Mouse (Mus musculus): ENCODE measurements around the gene Ranbp9. TPM values are rescaled to one million over a fixed set of nuclear protein-coding genes. Genes with fewer than 3 reads are reported as not detected.

The Ranbp9 gene
- polyA plus RNA-seq, 1 experiment, result 17.6 TPM

DNA sequence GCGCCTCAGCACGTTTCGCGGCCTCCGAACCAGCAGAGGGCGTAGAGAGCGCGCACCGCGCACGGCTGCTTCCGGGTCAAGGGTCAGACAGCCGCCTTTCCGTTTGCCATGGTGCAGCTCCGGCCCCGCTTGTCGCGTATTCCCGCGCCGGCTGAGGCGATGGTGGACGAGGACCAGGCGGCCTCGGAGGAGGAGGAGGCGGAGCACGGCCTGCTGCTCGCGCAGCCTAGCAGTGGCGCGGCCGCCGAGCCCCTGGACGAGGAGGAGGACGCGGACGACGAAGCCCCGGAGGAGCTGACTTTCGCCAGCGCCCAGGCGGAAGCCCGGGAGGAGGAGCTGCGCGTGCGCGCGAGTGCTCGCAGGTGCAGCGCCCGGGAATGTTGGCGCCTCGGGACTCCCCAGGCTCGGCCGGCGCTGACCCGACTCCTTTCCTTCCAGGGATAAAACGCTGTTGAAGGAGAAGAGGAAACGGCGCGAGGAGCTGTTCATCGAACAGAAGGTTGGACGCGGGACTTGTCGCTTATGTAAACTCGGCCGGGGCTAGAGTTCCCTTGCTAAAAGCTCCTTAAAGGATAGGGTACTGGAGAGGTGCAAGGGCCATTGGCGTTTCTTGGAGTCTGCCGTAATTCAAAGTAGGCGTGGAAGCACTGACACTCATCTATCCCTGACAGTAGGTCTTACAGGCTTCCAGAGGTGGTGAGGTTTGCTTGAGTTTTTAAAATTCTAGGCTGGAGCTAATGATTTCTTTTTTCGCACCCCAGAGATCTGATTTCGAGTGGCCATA lies 82.6 kb downstream of the Ranbp9 start, which contains the start of gene Nol7:
Gene Nol7, plus strand, starts transcription at position 94 of the 784 bp plus-strand sequence.
- peaks cover 29% of the 10 kb centered on the region for H3K79me2 ChIP-seq (ENCODE audit: control insufficient read depth, insufficient read depth)
- H3K36me3 ChIP-seq (ENCODE audit: control insufficient read depth, insufficient read depth), result peaks cover 39% of the 10 kb centered on the region
- peaks cover 5% of the 10 kb centered on the region for H3K79me3 ChIP-seq (ENCODE audit: low read depth)
- H3K4me3 ChIP-seq (ENCODE audit: insufficient read depth, poor library complexity, severe bottlenecking), result peak within 1 kb of the TSS; percentile 66
- no peak for TF ChIP-seq USF1 (IDR thresholded peaks at IDR 0.05; ENCODE audit: low read depth)
- no peak for TF ChIP-seq MYOG (IDR thresholded peaks at IDR 0.05; ENCODE audit: control insufficient read depth, extremely low read depth, insufficient read length)
- peak; percentile 96 for TF ChIP-seq CTCF (IDR thresholded peaks at IDR 0.05; ENCODE audit: control insufficient read depth, insufficient read depth, insufficient read length)
- TF ChIP-seq FOSL1 (IDR thresholded peaks at IDR 0.05; ENCODE audit: insufficient read depth, low read length, poor library complexity, severe bottlenecking), result no peak
- TF ChIP-seq MAX (IDR thresholded peaks at IDR 0.05), result peak; percentile 76
- H3K27me3 ChIP-seq (ENCODE audit: control insufficient read depth, insufficient read depth, insufficient read length), result no peaks in the 10 kb centered on the region
- peak within 1 kb of the TSS; percentile 99 for H3ac ChIP-seq (ENCODE audit: control insufficient read depth, insufficient read length, low read depth)

DNA sequence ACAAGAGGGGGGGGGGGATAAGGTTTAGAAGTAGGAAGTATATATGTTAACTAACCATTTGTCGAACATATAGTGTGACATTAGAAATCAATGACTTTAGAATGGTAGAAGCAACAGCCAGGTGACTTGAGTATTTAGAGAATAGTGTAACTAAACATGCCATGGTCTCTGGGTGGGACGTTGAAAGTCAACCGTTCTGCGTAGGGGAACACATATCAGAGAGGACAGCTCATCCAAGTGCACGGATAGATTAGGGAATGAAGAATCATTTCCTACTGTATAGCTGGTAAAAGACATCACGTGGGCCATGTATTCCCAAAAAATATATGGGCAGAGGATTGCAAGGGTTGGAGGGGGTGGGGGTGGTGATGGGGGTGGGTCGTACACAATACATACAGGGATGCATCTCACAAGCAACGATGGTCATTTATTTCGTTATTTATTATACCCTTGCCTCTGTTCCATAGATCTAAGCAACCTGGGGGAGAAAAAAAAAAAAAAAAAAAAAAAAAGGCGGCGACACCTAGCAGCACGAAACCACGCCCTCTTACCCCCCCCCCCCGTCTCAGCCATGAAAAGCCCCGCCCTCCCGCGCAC lies 83.3 kb downstream of the Ranbp9 start:
- Histone ChIP-seq H3K79me3 (ENCODE audit: low read depth) (peaks cover 5% of the 10 kb centered on the region), H3ac (ENCODE audit: control insufficient read depth, insufficient read length, low read depth) (no peak overlapping the region), H3K36me3 (ENCODE audit: control insufficient read depth, insufficient read depth) (peaks cover 32% of the 10 kb centered on the region), H3K27me3 (ENCODE audit: control insufficient read depth, insufficient read depth, insufficient read length) (no peaks in the 10 kb centered on the region), H3K79me2 (ENCODE audit: control insufficient read depth, insufficient read depth) (peaks cover 29% of the 10 kb centered on the region), H3K4me3 (ENCODE audit: insufficient read depth, poor library complexity, severe bottlenecking) (no peak overlapping the region)
- TF ChIP-seq USF1 (IDR thresholded peaks at IDR 0.05; ENCODE audit: low read depth), result no peak
- TF ChIP-seq CTCF (IDR thresholded peaks at IDR 0.05; ENCODE audit: control insufficient read depth, insufficient read depth, insufficient read length), result no peak
- no peak for TF ChIP-seq CEBPB (IDR thresholded peaks at IDR 0.05; ENCODE audit: low read depth)
- TF ChIP-seq MYOD1 (IDR thresholded peaks at IDR 0.05; ENCODE audit: control insufficient read depth, insufficient read length, low read depth), result no peak
- TF ChIP-seq MYOG (IDR thresholded peaks at IDR 0.05; ENCODE audit: control insufficient read depth, extremely low read depth, insufficient read length), result no peak

DNA sequence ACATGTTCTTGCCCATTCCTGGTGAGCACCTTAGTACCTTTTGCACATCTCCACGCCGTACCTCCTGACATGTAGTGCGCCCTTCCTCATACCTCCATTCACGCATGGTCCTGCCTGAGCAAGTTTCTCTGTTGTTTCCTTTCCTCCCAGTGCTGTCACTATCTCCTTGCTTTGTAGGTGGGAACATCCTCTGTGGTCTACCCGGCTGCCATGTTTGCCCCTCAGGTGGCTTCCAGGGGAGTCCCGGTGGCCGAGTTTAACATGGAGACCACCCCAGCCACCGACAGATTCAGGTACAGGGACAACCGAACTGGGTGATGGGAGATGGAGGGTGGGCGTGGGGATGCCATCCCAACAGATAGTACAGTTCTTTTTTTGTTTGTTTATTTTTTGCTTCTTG lies 95.8 kb downstream of the Ranbp9 start:
- Histone ChIP-seq H3K27me3 (ENCODE audit: control insufficient read depth, insufficient read depth, insufficient read length) (no peaks in the 10 kb centered on the region), H3K79me2 (ENCODE audit: control insufficient read depth, insufficient read depth) (no peaks in the 10 kb centered on the region), H3K36me3 (ENCODE audit: control insufficient read depth, insufficient read depth) (no peaks in the 10 kb centered on the region), H3K79me3 (ENCODE audit: low read depth) (no peaks in the 10 kb centered on the region), H3ac (ENCODE audit: control insufficient read depth, insufficient read length, low read depth) (no peak overlapping the region), H3K4me3 (ENCODE audit: insufficient read depth, poor library complexity, severe bottlenecking) (no peak overlapping the region)
- no peak for TF ChIP-seq CTCF (IDR thresholded peaks at IDR 0.05; ENCODE audit: control insufficient read depth, insufficient read depth, insufficient read length)
- TF ChIP-seq CEBPB (IDR thresholded peaks at IDR 0.05; ENCODE audit: low read depth), result no peak
- no peak for TF ChIP-seq USF1 (IDR thresholded peaks at IDR 0.05; ENCODE audit: low read depth)
- TF ChIP-seq FOSL1 (IDR thresholded peaks at IDR 0.05; ENCODE audit: insufficient read depth, low read length, poor library complexity, severe bottlenecking), result no peak
- no peak for TF ChIP-seq MYOG (IDR thresholded peaks at IDR 0.05; ENCODE audit: control insufficient read depth, extremely low read depth, insufficient read length)
- no peak for TF ChIP-seq MAX (IDR thresholded peaks at IDR 0.05)
- no peak for TF ChIP-seq MYOD1 (IDR thresholded peaks at IDR 0.05; ENCODE audit: control insufficient read depth, insufficient read length, low read depth)

DNA sequence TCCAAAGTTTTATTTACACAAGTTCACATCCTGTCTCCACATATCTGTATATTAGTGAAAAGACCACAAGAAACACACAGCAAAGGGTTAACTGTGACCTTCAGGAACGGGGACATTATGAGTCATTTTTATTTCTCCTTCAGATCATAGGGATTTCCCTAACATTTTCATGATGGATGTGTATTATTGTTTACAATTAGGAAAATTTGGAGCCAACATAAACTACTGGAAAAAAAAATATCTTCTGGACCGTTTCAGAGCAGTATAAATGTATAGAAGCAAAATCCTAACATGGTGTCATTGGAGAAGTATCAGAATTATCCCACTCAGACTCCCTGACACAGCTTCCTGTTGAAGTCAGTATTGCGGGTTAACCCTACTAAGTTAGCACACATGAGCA lies 101.1 kb downstream of the Ranbp9 start:
- H3K79me2 ChIP-seq (ENCODE audit: control insufficient read depth, insufficient read depth), result no peaks in the 10 kb centered on the region
- H3K79me3 ChIP-seq (ENCODE audit: low read depth), result no peaks in the 10 kb centered on the region
- H3K27me3 ChIP-seq (ENCODE audit: control insufficient read depth, insufficient read depth, insufficient read length), result no peaks in the 10 kb centered on the region
- H3K4me3 ChIP-seq (ENCODE audit: insufficient read depth, poor library complexity, severe bottlenecking), result no peak overlapping the region
- H3ac ChIP-seq (ENCODE audit: control insufficient read depth, insufficient read length, low read depth), result no peak overlapping the region
- TF ChIP-seq MYOG (IDR thresholded peaks at IDR 0.05; ENCODE audit: control insufficient read depth, extremely low read depth, insufficient read length) (no peak), USF1 (IDR thresholded peaks at IDR 0.05; ENCODE audit: low read depth) (no peak), MYOD1 (IDR thresholded peaks at IDR 0.05; ENCODE audit: control insufficient read depth, insufficient read length, low read depth) (no peak), CEBPB (IDR thresholded peaks at IDR 0.05; ENCODE audit: low read depth) (no peak), MAX (IDR thresholded peaks at IDR 0.05) (no peak), FOSL1 (IDR thresholded peaks at IDR 0.05; ENCODE audit: insufficient read depth, low read length, poor library complexity, severe bottlenecking) (no peak), CTCF (IDR thresholded peaks at IDR 0.05; ENCODE audit: control insufficient read depth, insufficient read depth, insufficient read length) (no peak)
- no peaks in the 10 kb centered on the region for H3K36me3 ChIP-seq (ENCODE audit: control insufficient read depth, insufficient read depth)

DNA sequence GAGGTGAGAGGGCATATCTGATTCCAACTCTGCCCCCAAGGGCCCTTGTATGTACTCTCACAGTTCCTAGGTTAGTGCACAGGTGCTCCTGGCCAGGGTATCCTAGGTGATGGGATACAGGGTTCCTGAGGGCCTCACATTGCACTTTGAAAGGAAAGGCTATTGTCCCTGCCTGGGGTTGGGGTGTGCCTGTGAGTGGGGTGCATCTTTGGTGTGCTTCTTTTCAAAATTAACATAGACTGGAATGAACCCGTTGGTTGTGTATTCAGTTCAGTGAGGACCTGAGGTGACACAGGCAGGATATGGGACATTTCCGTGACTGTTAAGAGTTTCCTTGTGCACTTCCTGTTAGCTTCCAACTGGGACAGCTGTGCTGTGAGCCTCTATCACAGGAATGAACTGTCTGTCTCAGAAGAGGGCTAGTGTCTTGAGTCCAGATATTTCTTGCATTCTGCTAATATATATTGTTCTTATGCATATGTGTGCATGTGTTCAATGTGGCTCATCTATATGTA lies 106.1 kb downstream of the Ranbp9 start:
- H3K36me3 ChIP-seq (ENCODE audit: control insufficient read depth, insufficient read depth), result no peaks in the 10 kb centered on the region
- H3K27me3 ChIP-seq (ENCODE audit: control insufficient read depth, insufficient read depth, insufficient read length), result no peaks in the 10 kb centered on the region
- no peaks in the 10 kb centered on the region for H3K79me3 ChIP-seq (ENCODE audit: low read depth)
- no peak overlapping the region for H3ac ChIP-seq (ENCODE audit: control insufficient read depth, insufficient read length, low read depth)
- H3K4me3 ChIP-seq (ENCODE audit: insufficient read depth, poor library complexity, severe bottlenecking), result no peak overlapping the region
- H3K79me2 ChIP-seq (ENCODE audit: control insufficient read depth, insufficient read depth), result no peaks in the 10 kb centered on the region
- TF ChIP-seq FOSL1 (IDR thresholded peaks at IDR 0.05; ENCODE audit: insufficient read depth, low read length, poor library complexity, severe bottlenecking) (no peak), MYOG (IDR thresholded peaks at IDR 0.05; ENCODE audit: control insufficient read depth, extremely low read depth, insufficient read length) (no peak), CEBPB (IDR thresholded peaks at IDR 0.05; ENCODE audit: low read depth) (no peak), USF1 (IDR thresholded peaks at IDR 0.05; ENCODE audit: low read depth) (no peak), MYOD1 (IDR thresholded peaks at IDR 0.05; ENCODE audit: control insufficient read depth, insufficient read length, low read depth) (no peak), CTCF (IDR thresholded peaks at IDR 0.05; ENCODE audit: control insufficient read depth, insufficient read depth, insufficient read length) (no peak), MAX (IDR thresholded peaks at IDR 0.05) (no peak)

Data from C2C12 (cell line).